Mouse (Mus musculus) liver, embryonic 16.5 days (tissue): Measurements from ENCODE around the gene Cacnb4. TPM values are rescaled to one million over a fixed set of nuclear protein-coding genes. Genes with fewer than 3 reads are reported as not detected.

Experiments used
- ATAC-seq: fragments of 200-750 bp; cut with Nextera tagmentation; 2 replicates; pipeline ENCODE4 v1.8.0; 2017; ENCODE audit warnings: low read depth, mild to moderate bottlenecking, moderate number of reproducible peaks, moderate library complexity
- H3K27ac ChIP-seq: fragments of 300-500 bp; sonication (generic); 2 replicates; pipeline ENCODE4 v1.5.1; 2014; ENCODE audit warnings: mild to moderate bottlenecking, low read length
- H3K27me3 ChIP-seq: fragments of 300-500 bp; sonication (generic); 2 replicates; pipeline ENCODE4 v1.6.1; 2014; ENCODE audit warnings: low read depth, low read length, mixed read lengths; ENCODE audit not compliant: control insufficient read depth, insufficient read depth
- H3K36me3 ChIP-seq: fragments of 300-500 bp; sonication (generic); 2 replicates; pipeline ENCODE4 v1.6.1; 2014; ENCODE audit warnings: mild to moderate bottlenecking; ENCODE audit not compliant: control insufficient read depth, insufficient read depth
- H3K4me1 ChIP-seq: fragments of 300-500 bp; sonication (generic); 2 replicates; pipeline ENCODE4 v1.6.1; 2014; ENCODE audit warnings: low read depth, low read length, mixed read lengths; ENCODE audit not compliant: control insufficient read depth
- H3K4me2 ChIP-seq: fragments of 300-500 bp; sonication (generic); 2 replicates; pipeline ENCODE4 v1.6.1; 2014; ENCODE audit warnings: low read depth, low read length, mixed read lengths
- H3K4me3 ChIP-seq: fragments of 300-500 bp; sonication (generic); 2 replicates; pipeline ENCODE4 v1.5.1; 2014; ENCODE audit warnings: low read depth, mild to moderate bottlenecking, low read length
- H3K9ac ChIP-seq: fragments of 300-500 bp; sonication (generic); 2 replicates; pipeline ENCODE4 v1.6.1; 2014; ENCODE audit warnings: low read depth, low read length
- H3K9me3 ChIP-seq: fragments of 300-500 bp; sonication (generic); replicated peaks from 2 replicates; pipeline ENCODE4 v1.6.1; 2016; ENCODE audit warnings: low read length; ENCODE audit not compliant: control insufficient read depth
- WGBS: fragments of 180-500 bp; shearing (Covaris S2); extraction: QIAGEN DNeasy Blood & Tissue Kit; methylation state at CpG from one replicate; pipeline ENCODE4 v1.1.7; 2014; ENCODE audit not compliant: insufficient replicate concordance; 5-methylcytosine and 5-hydroxymethylcytosine counted together
- polyA plus RNA-seq: library from polyadenylated mRNA; unstranded; fragments of >200 nt; fragmentation: Nextera tagmentation; extraction: Ambion mirVana; gene quantifications from 2 replicates; pipeline ENCODE4 v1.2.1, GENCODE M21; 2015

The Cacnb4 gene
- polyA plus RNA-seq, 1 experiment from 2014 or later: 0.12 TPM

GRCm38 (mm10) chr2:52604651-52605020 lies 72.0 kb downstream of the Cacnb4 start:
- H3K4me3 ChIP-seq: no peak overlapping the region
- H3K9me3 ChIP-seq: no peaks in the 10 kb centered on the region
- no peak for ATAC-seq
- no peak overlapping the region for H3K9ac ChIP-seq
- H3K36me3 ChIP-seq: no peaks in the 10 kb centered on the region
- peak overlapping the region; percentile 24; the same call in 1 of the 2 replicates for H3K4me2 ChIP-seq
- WGBS: 66% methylated on average over 8 of the region's 8 CpGs
- H3K27ac ChIP-seq: peak overlapping the region; percentile 79
- H3K27me3 ChIP-seq: no peaks in the 10 kb centered on the region
- H3K4me1 ChIP-seq: peaks cover 7% of the 10 kb centered on the region

- peak; percentile 73 for ATAC-seq
- no peak overlapping the region for H3K9ac ChIP-seq
- H3K4me1 ChIP-seq: peaks cover 7% of the 10 kb centered on the region
- H3K36me3 ChIP-seq: no peaks in the 10 kb centered on the region
- no peak overlapping the region for H3K4me3 ChIP-seq
- H3K27me3 ChIP-seq: no peaks in the 10 kb centered on the region
- H3K4me2 ChIP-seq: peak overlapping the region; percentile 24; the same call in 1 of the 2 replicates
- 57% methylated on average over 11 of the region's 11 CpGs for WGBS
- H3K27ac ChIP-seq: peak overlapping the region; percentile 79
- H3K9me3 ChIP-seq: no peaks in the 10 kb centered on the region
Measured at GRCm38 (mm10) chr2:52603935-52604650, 72.5 kb downstream of the Cacnb4 start.

- Histone ChIP-seq H3K4me3 (no peak overlapping the region), H3K4me2 (no peak overlapping the region), H3K4me1 (peaks cover 7% of the 10 kb centered on the region), H3K27me3 (no peaks in the 10 kb centered on the region), H3K9ac (no peak overlapping the region), H3K27ac (peak overlapping the region; percentile 83), H3K9me3 (no peaks in the 10 kb centered on the region), H3K36me3 (no peaks in the 10 kb centered on the region)
- WGBS: 21% methylated on average over 6 of the region's 6 CpGs
- ATAC-seq: peak; percentile 10; the same call in 1 of the 2 replicates
Measured at GRCm38 (mm10) chr2:52603421-52603820, 73.2 kb downstream of the Cacnb4 start.

GRCm38 (mm10) chr2:52602921-52603320 lies 73.7 kb downstream of the Cacnb4 start:
- peaks cover 7% of the 10 kb centered on the region for H3K4me1 ChIP-seq
- peak overlapping the region; percentile 83 for H3K27ac ChIP-seq
- whole genome bisulfite sequencing: 74% methylated on average over 8 of the region's 8 CpGs

GRCm38 (mm10) chr2:52602228-52602627 lies 74.4 kb downstream of the Cacnb4 start:
- H3K27ac ChIP-seq: peak overlapping the region; percentile 45; the same call in 1 of the 2 replicates
- ATAC-seq: peak; percentile 70
- H3K4me1 ChIP-seq: peaks cover 7% of the 10 kb centered on the region
- WGBS: 45% methylated on average over 2 of the region's 2 CpGs
- H3K4me3 ChIP-seq: no peak overlapping the region
- no peaks in the 10 kb centered on the region for H3K36me3 ChIP-seq
- no peaks in the 10 kb centered on the region for H3K9me3 ChIP-seq
- no peak overlapping the region for H3K4me2 ChIP-seq
- no peak overlapping the region for H3K9ac ChIP-seq
- no peaks in the 10 kb centered on the region for H3K27me3 ChIP-seq

More at GRCm38 (mm10) chr2:52602921-52603320, 73.7 kb downstream of the Cacnb4 start:
- no peak overlapping the region for H3K4me3 ChIP-seq
- no peaks in the 10 kb centered on the region for H3K9me3 ChIP-seq
- no peak for ATAC-seq
- no peaks in the 10 kb centered on the region for H3K36me3 ChIP-seq
- H3K27me3 ChIP-seq: no peaks in the 10 kb centered on the region
- no peak overlapping the region for H3K4me2 ChIP-seq
- H3K9ac ChIP-seq: no peak overlapping the region

- Histone ChIP-seq H3K27me3 (no peaks in the 10 kb centered on the region), H3K27ac (no peak overlapping the region), H3K9ac (no peak overlapping the region), H3K4me2 (no peak overlapping the region), H3K36me3 (no peaks in the 10 kb centered on the region), H3K9me3 (no peaks in the 10 kb centered on the region), H3K4me1 (peaks cover 3% of the 10 kb centered on the region; the same call in 1 of the 2 replicates), H3K4me3 (no peak overlapping the region)
- ATAC-seq: no peak
Measured at GRCm38 (mm10) chr2:52597511-52597910, 79.1 kb downstream of the Cacnb4 start.

GRCm38 (mm10) chr2:52593814-52594213 lies 82.8 kb downstream of the Cacnb4 start:
- H3K4me1 ChIP-seq: peaks cover 21% of the 10 kb centered on the region
- no peak overlapping the region for H3K9ac ChIP-seq
- H3K27ac ChIP-seq: no peak overlapping the region
- no peak for ATAC-seq
- H3K4me3 ChIP-seq: no peak overlapping the region
- H3K27me3 ChIP-seq: no peaks in the 10 kb centered on the region
- H3K4me2 ChIP-seq: no peak overlapping the region
- no peaks in the 10 kb centered on the region for H3K9me3 ChIP-seq
- H3K36me3 ChIP-seq: no peaks in the 10 kb centered on the region
- 67% methylated on average over 8 of the region's 8 CpGs for WGBS

- WGBS: 55% methylated on average over 5 of the region's 5 CpGs
- Histone ChIP-seq H3K27me3 (no peaks in the 10 kb centered on the region), H3K36me3 (no peaks in the 10 kb centered on the region), H3K27ac (no peak overlapping the region), H3K4me3 (no peak overlapping the region), H3K4me1 (peaks cover 25% of the 10 kb centered on the region), H3K9ac (no peak overlapping the region), H3K4me2 (no peak overlapping the region), H3K9me3 (no peaks in the 10 kb centered on the region)
- no peak for ATAC-seq
Measured at GRCm38 (mm10) chr2:52593260-52593659, 83.4 kb downstream of the Cacnb4 start.

- H3K36me3 ChIP-seq: no peaks in the 10 kb centered on the region
- no peak overlapping the region for H3K4me3 ChIP-seq
- WGBS: 0% methylated on average over 5 of the region's 5 CpGs
- H3K4me1 ChIP-seq: peaks cover 25% of the 10 kb centered on the region
- ATAC-seq: peak; percentile 51
- H3K9ac ChIP-seq: no peak overlapping the region
- no peak overlapping the region for H3K4me2 ChIP-seq
- H3K27ac ChIP-seq: no peak overlapping the region
- no peaks in the 10 kb centered on the region for H3K27me3 ChIP-seq
- no peaks in the 10 kb centered on the region for H3K9me3 ChIP-seq
Measured at GRCm38 (mm10) chr2:52590970-52591347, 85.7 kb downstream of the Cacnb4 start.
